Mouse (Mus musculus) heart, adult 2 months (tissue): ENCODE results near the gene Igsf9. TPM values are rescaled to one million over a fixed set of nuclear protein-coding genes. Genes with fewer than 3 reads are reported as not detected.

Experiments used
- DNase-seq, 2 experiments: peaks; one replicate each; pipeline ENCODE4 v3.0.0; 2021
- H3K27ac ChIP-seq: fragments of 200-600 bp; 2 replicates; pipeline ENCODE4 v1.8.1; 2022
- H3K27me3 ChIP-seq: fragments of 200-500 bp; 2 replicates; pipeline ENCODE4 v1.6.1; 2012; ENCODE audit warnings: mild to moderate bottlenecking, low read length, inconsistent platforms, mixed read lengths; ENCODE audit not compliant: control insufficient read depth, insufficient read depth
- H3K36me3 ChIP-seq: fragments of 200-500 bp; 2 replicates; pipeline ENCODE4 v1.6.1; 2012; ENCODE audit warnings: low read length, inconsistent platforms; ENCODE audit not compliant: control insufficient read depth, insufficient read depth
- H3K4me1 ChIP-seq: fragments of 200-500 bp; 2 replicates; pipeline ENCODE4 v1.6.1; 2011; ENCODE audit warnings: low read length; ENCODE audit not compliant: control insufficient read depth, insufficient read depth
- H3K4me3 ChIP-seq: fragments of 200-600 bp; 2 replicates; pipeline ENCODE4 v1.8.1; 2022
- H3K79me2 ChIP-seq: fragments of 200-500 bp; replicated peaks from 2 replicates; pipeline ENCODE4 v1.6.1; 2012; ENCODE audit warnings: mild to moderate bottlenecking, inconsistent platforms, low read length, moderate library complexity, mixed read lengths; ENCODE audit not compliant: control insufficient read depth, insufficient read depth
- H3K9ac ChIP-seq: fragments of 200-500 bp; 2 replicates; pipeline ENCODE4 v1.6.1; 2012; ENCODE audit warnings: low read depth, mild to moderate bottlenecking, control low read depth, inconsistent platforms, low read length, mixed read lengths
- CTCF ChIP-seq: fragments of 200-600 bp; IDR thresholded peaks from 2 replicates; pipeline ENCODE4 v1.8.1; 2022; ENCODE audit warnings: antibody characterized with exemption, mild to moderate bottlenecking, moderate library complexity
- EP300 ChIP-seq: fragments of 200-500 bp; IDR thresholded peaks from 2 replicates; pipeline ENCODE4 v1.6.1; 2011; ENCODE audit warnings: low read depth, low read length, control low read depth; ENCODE audit not compliant: insufficient read depth
- POLR2A ChIP-seq: fragments of 200-500 bp; IDR thresholded peaks from 2 replicates; pipeline ENCODE4 v1.6.1; 2011; ENCODE audit warnings: mild to moderate bottlenecking, low read depth, low read length, control low read depth; ENCODE audit not compliant: insufficient read depth
- WGBS: fragments of 180-500 bp; shearing (Covaris S2); methylation state at CpG from one replicate; pipeline ENCODE4 v1.1.7; 2018; 5-methylcytosine and 5-hydroxymethylcytosine counted together
- intact Hi-C: fragments of 180-260 bp; cut with DNase I; formaldehyde crosslinking; loops from one replicate; pipeline ENCODE4 v1.15.1; 2025
- polyA plus RNA-seq: library from polyadenylated mRNA; depleted of rRNA; stranded (reverse); fragments of >200 nt; gene quantifications from 2 replicates; pipeline ENCODE4 v1.2.3, GENCODE M21; 2012; rRNA removed
- total RNA-seq, 2 experiments: library from RNA; stranded (reverse); gene quantifications; 2 replicates each; pipeline ENCODE4 v1.2.3; 2021

Igsf9 gene
- total and polyA plus RNA-seq, 3 experiments, result 0.36 to 3.8 (median 0.47) TPM

- no peaks in the 10 kb centered on the region for H3K36me3 ChIP-seq
- TF ChIP-seq POLR2A, result no peak
- no peak for TF ChIP-seq CTCF
- no peak for TF ChIP-seq EP300
- H3K27me3 ChIP-seq, result no peaks in the 10 kb centered on the region
- H3K4me3 ChIP-seq, result no peak overlapping the region
- H3K4me1 ChIP-seq, result no peaks in the 10 kb centered on the region
- H3K27ac ChIP-seq, result no peak overlapping the region
- H3K79me2 ChIP-seq, result no peaks in the 10 kb centered on the region
- DNase-seq, result no peak
- H3K9ac ChIP-seq, result no peak overlapping the region
- WGBS, result 53% methylated on average over 6 of the region's 6 CpGs
- intact Hi-C loops, result no loop called here
These were observed 58.2 kb downstream of the Igsf9 start for GRCm38 (mm10) chr1:172539827-172540226.

- no peak for DNase-seq
- intact Hi-C loops, result no loop called here
- TF ChIP-seq POLR2A (no peak), CTCF (no peak), EP300 (no peak)
- H3K4me1 ChIP-seq, result no peaks in the 10 kb centered on the region
- H3K27ac ChIP-seq, result no peak overlapping the region
- no peaks in the 10 kb centered on the region for H3K27me3 ChIP-seq
- no peak overlapping the region for H3K4me3 ChIP-seq
- H3K9ac ChIP-seq, result no peak overlapping the region
- H3K79me2 ChIP-seq, result no peaks in the 10 kb centered on the region
- WGBS, result 59% methylated on average over 11 of the region's 11 CpGs
- no peaks in the 10 kb centered on the region for H3K36me3 ChIP-seq
These were observed 58.8 kb downstream of the Igsf9 start for GRCm38 (mm10) chr1:172540283-172540820.

GRCm38 (mm10) chr1:172546062-172546461 is 64.5 kb downstream of the Igsf9 start:
- Histone ChIP-seq H3K27me3 (no peaks in the 10 kb centered on the region), H3K36me3 (no peaks in the 10 kb centered on the region), H3K9ac (no peak overlapping the region), H3K79me2 (no peaks in the 10 kb centered on the region), H3K4me3 (no peak overlapping the region), H3K4me1 (peaks cover 7% of the 10 kb centered on the region), H3K27ac (no peak overlapping the region)
- no peak for TF ChIP-seq EP300
- TF ChIP-seq POLR2A, result no peak
- 57% methylated on average over 4 of the region's 4 CpGs for WGBS
- no peak for DNase-seq
- intact Hi-C loops, result no loop called here

Other genes starting within 250 kb of the Igsf9 start
- not detected for gene Atp1a4, start 223.4 kb upstream of the Igsf9 start, total RNA-seq
- gene Atp1a4, start 223.4 kb upstream of the Igsf9 start, polyA plus RNA-seq, result 0.10 and 0.35 TPM in 2 replicates
- gene Igsf8, start 220.1 kb upstream of the Igsf9 start, total RNA-seq, result 10 to 100 TPM; 10.9 to 13.5 TPM
- 25.9 and 39.9 TPM in 2 replicates for gene Igsf8, start 220.1 kb upstream of the Igsf9 start, polyA plus RNA-seq
- 100 to 1,000 TPM; 462 to 588 TPM for gene Atp1a2, start 183.7 kb upstream of the Igsf9 start, total RNA-seq
- gene Atp1a2, start 183.7 kb upstream of the Igsf9 start, polyA plus RNA-seq, result 319 and 349 TPM in 2 replicates
- not detected for gene Kcnj9, start 152.5 kb upstream of the Igsf9 start, total RNA-seq
- gene Kcnj9, start 152.5 kb upstream of the Igsf9 start, polyA plus RNA-seq, result 0.04 and 0.06 TPM in 2 replicates
- gene Kcnj10, start 140.6 kb upstream of the Igsf9 start, total RNA-seq, result under 1 TPM; 0.07 to 0.08 TPM
- 0.26 and 0.27 TPM in 2 replicates for gene Kcnj10, start 140.6 kb upstream of the Igsf9 start, polyA plus RNA-seq
- 1 to 10 TPM; 3.8 to 4.2 TPM for gene Pigm, start 105.2 kb upstream of the Igsf9 start, total RNA-seq
- gene Pigm, start 105.2 kb upstream of the Igsf9 start, polyA plus RNA-seq, result 3.3 and 3.7 TPM in 2 replicates
- gene Slamf9, start 6.4 kb upstream of the Igsf9 start, total RNA-seq, result 1 to 10 TPM; 1.2 to 2.3 TPM
- gene Slamf9, start 6.4 kb upstream of the Igsf9 start, polyA plus RNA-seq, result 6.8 and 7.0 TPM in 2 replicates
- gene Tagln2, start 18.3 kb downstream of the Igsf9 start, total RNA-seq, result 10 to 100 TPM; 65.5 to 77.8 TPM
- 131 and 152 TPM in 2 replicates for gene Tagln2, start 18.3 kb downstream of the Igsf9 start, polyA plus RNA-seq
- under 1 TPM; 0.39 to 0.52 TPM for gene Cfap45, start 39.0 kb downstream of the Igsf9 start, total RNA-seq
- 0.26 and 0.53 TPM in 2 replicates for gene Cfap45, start 39.0 kb downstream of the Igsf9 start, polyA plus RNA-seq
- not detected for gene Vsig8, start 74.2 kb downstream of the Igsf9 start, total RNA-seq
- not detected in 2 replicates for gene Vsig8, start 74.2 kb downstream of the Igsf9 start, polyA plus RNA-seq
- under 1 TPM; 0.30 to 0.34 TPM for gene Slamf8, start 108.8 kb downstream of the Igsf9 start, total RNA-seq
- 0.97 and 1.3 TPM in 2 replicates for gene Slamf8, start 108.8 kb downstream of the Igsf9 start, polyA plus RNA-seq
- not detected for gene Fcrl6, start 120.8 kb downstream of the Igsf9 start, total RNA-seq
- gene Fcrl6, start 120.8 kb downstream of the Igsf9 start, polyA plus RNA-seq, result not detected in 2 replicates
- 10 to 100 TPM; 10.1 to 12.3 TPM for gene Dusp23, start 151.2 kb downstream of the Igsf9 start, total RNA-seq
- 22.0 and 38.1 TPM in 2 replicates for gene Dusp23, start 151.2 kb downstream of the Igsf9 start, polyA plus RNA-seq
- not detected for gene Crp, start 216.3 kb downstream of the Igsf9 start, total RNA-seq
- 0.44 TPM in 1 of 2 replicates, not detected in the other for gene Crp, start 216.3 kb downstream of the Igsf9 start, polyA plus RNA-seq